Mouse (Mus musculus): ENCODE measurements around the gene Rps25.
"Not testable (repeated sequence)": the region's sequence is repeated elsewhere in the genome, so short reads cannot be mapped to it uniquely, and the experiment has no call there.

The Rps25 gene

DNA sequence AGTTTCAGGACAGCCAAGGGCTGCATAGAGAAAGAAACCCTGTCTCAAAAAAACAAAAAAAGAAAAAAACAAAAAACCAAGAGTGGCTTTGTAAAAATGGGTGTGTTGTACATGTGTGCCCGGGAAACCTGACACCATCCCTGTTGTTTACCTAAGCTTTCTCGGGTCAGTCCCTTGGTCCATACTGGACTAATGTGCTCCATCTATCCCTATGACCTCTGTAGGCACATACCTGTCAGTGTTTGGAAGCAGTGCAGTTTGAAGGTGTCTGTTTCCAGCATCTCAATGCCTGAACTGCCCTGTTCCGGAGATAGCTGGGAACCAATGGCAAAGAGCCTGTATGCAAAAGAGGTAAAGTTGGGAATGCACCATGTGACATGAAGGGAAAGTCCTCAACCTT lies 1.9 kb upstream of the Rps25 start:
- DNase-seq (ENCODE audit: low spot score): no peak

GRCm38 (mm10) chr9:44407752-44408097 lies 786 bp downstream of the Rps25 start:
- no peak for DNase-seq (ENCODE audit: low spot score)

DNA sequence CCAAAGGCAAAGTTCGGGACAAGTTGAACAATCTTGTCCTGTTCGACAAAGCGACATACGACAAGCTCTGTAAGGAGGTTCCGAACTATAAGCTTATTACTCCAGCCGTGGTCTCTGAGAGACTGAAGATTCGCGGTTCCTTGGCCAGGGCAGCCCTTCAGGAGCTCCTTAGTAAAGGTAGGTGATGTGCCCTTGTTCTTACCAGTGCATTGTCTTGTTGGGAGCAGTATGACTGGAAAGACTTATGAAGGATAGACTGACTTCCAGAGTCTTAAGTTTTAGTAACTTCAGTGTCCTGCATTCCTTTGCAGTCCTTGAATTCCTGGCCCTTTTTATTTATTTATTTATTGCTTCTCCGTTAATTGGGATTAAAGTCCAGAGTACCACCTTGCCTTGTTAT lies 1.8 kb downstream of the Rps25 start:
- not testable (repeated sequence) for DNase-seq (ENCODE audit: low spot score)

GRCm38 (mm10) chr9:44410647-44411336 lies 3.9 kb downstream of the Rps25 start:
- DNase-seq (ENCODE audit: low spot score): no peak

- DNase-seq (ENCODE audit: low spot score): no peak
Observed at GRCm38 (mm10) chr9:44411601-44412130, 4.7 kb downstream of the Rps25 start.

DNA sequence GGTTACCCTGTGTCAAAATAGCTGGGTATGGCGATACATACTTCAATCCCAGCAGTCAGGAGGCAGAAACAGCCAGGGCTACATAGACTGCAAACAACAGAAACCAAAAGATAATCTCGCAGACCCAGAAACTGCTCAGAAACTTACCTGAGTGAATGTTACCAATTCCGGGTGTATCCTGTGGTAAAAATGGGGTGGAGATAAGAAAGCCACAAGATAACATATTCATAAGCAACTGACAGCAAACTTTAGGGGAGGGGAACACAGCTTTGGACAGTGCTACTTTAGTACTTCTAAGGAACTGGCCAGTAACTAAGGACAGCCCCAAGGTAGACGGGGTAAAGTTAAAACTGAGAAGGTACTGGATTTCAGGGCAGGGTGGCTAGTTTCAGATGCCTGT lies 5.4 kb downstream of the Rps25 start:
- DNase-seq (ENCODE audit: low spot score): no peak

DNA sequence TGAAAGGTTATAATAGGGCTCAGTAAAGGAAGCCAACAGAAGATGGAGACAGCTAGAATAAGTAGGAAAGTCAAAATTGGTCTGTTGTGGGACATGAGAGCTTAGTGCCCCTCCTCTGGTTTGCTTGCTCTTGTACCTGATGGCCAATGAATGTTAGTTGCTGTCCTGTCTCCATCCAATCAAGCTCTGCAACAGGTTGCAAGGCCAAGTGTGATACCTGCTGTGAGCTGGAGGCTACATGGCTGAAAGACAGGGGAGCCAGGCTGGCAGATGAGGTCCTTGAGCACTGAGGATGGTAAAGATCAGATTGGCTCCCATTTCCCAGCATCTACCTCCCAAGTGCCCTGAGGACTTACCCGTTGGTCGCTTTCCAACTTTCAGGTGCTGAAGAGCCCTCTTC lies 5.8 kb downstream of the Rps25 start:
- no peak for DNase-seq (ENCODE audit: low spot score)

- no peak for DNase-seq (ENCODE audit: low spot score)
Observed at GRCm38 (mm10) chr9:44417156-44417891, 10.4 kb downstream of the Rps25 start.

DNA sequence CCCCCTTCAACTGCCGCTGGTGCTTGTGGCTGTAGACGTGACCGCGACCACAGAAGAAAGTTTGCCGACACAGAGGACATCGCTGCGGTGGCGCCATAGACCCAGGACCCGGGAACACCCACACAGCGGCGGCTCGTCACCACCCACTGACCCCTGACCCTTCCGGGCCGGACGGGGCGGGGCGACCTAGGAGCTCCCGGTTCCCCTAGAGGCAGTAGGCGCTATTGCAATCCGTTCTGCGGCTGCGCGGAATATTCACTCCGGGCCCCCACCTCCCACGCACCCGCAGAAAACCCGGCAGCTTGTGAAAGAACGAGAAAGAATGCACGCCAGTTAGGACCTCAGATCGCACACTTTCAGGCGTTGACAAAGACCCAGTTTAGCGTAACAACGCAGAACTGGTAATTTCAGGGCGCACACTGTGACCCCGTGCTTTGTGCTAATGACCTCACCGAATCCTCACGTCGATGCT lies 11.0 kb downstream of the Rps25 start:
- peak; percentile 95 for DNase-seq (ENCODE audit: low spot score)

DNA sequence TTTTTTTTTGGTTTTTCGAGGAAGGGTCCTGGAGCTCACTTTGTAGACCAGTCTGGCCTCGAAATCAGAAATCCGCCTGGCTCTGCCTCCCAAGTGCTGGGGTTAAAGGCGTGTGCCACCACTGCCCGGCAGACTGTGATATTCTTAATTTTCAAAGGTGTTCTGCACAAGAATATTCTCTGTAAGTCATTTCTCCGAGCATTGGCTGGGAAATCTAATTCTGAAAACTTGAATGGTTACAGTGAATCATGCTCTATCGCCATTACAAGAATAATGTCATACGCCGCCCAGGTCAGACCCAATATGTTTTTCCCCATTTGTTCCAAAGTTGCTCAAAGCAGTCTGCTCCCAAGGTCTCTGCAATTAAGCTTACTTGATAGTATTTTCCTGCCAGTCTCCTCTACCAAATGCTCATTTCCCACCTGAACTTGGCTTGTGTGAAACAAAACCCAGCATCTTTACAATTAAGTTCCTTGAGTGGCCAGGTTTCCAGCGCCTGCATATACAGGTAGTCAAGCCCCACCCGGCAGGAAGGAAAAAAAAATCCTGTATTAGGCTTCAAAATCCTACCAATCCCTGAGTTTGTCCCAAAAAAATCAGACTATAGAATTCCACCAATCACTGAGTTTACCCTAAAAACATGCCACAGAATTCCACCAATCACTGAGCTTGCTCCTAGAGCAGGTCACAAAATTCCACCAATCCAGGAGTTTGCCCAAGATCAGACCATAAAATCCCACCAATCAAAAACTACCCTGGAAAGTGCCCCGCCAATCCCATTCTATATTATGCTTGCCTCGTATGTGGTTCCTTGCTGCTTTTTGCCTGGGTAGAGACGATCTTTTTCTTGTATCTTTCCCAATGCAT lies 11.8 kb downstream of the Rps25 start, which contains the start of gene Ccdc84:
Gene Ccdc84 (minus strand): TSS at position 51 of the 867 bp plus-strand sequence.
- no peak for DNase-seq (ENCODE audit: low spot score)

DNA sequence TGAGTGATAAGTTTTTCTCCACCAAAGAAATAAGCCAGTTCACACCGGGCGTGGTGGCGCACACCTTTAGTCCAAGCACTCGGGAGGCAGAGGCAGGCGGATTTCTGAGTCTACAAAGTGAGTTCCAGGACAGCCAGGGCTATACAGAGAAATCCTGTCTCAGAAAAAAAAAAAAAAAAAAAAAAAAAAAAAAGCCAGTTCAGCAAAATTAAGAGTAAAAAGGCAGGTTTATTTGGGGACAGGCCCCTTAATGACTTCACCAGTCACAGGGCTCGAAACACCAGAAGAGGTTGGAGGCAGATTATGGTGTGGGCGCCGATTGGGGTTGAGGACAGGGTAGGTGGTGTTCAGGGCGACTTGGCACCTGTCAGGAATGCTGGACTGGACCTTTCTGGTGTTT lies 12.8 kb downstream of the Rps25 start:
- DNase-seq (ENCODE audit: low spot score): not testable (repeated sequence)

DNA sequence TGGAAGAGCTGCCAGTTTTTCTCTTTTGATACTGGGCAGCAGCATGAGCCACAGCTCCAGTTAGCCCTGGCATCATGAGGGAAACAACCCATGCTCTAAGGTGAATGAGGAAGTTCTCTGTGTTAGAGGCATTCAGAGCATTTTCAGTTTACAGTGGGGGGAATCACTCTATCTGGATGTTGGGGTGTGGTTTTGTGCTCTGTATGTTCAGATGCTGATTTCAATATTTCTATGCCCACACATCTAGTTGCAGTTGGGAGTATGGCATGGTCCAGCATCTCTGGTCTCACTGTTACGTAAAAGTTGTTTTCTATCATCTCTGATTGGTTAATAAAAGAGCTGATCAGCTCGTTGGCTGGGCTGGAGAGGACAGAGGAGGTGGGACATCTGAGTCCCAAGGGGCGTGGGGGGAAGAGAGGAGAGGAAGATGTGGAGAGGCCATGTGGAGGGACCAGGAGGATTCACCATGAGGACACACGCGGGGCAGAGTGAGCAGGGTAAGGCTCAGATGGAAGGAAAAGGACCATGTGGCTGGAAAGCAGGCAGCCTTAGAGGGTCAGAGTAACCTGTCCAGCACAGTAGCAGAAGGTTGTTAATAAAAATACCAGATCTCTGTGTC lies 13.4 kb downstream of the Rps25 start:
- DNase-seq (ENCODE audit: low spot score): no peak

DNA sequence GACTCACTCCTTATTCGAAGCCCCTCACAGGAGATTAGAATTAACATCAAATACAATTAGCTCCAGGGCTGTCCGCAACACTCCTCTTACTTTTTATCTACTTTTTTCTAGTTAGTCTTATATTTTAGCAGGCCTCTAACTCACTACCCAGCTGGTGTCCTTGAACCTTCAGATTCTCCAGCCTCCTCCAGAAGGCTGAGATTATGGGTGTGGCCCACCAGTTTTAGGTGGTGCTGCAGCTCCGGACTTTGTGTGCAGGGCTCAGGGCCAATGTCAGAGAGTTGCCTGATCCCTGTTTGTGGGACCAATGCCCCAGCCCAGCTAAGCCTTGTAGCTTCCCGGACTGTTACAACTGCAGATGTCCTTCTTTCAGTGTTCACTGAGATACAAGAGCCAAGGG lies 16.6 kb downstream of the Rps25 start:
- no peak for DNase-seq (ENCODE audit: low spot score)

DNA sequence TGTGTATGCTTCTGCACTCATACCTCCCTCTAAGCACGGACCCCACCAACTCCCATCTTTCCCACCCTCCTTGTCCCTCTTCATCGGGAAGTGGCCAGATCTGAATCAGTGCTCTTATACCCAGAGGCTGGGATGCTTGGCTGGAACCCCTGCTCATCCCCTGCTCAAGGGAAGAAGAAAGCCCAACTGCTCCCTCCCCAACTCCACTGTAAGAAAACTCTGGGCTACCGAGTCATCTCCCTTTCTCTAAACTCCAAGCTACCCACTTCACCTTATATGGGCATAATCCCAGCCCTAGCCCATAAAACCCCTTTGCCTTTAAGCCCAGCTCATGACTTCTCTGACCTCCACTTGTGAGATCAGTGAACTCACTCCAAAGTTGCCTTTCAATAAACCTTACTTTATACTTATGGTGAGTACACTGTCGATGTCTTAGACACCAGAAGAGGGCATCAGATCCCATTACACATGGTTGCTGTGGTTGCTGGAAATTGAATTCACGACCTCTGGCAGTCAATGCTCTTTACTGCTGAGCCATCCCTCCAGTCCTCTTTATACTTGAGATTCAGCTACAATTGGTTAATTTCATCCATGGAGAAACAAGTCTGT lies 25.7 kb downstream of the Rps25 start:
- no peak for DNase-seq (ENCODE audit: low spot score)

DNA sequence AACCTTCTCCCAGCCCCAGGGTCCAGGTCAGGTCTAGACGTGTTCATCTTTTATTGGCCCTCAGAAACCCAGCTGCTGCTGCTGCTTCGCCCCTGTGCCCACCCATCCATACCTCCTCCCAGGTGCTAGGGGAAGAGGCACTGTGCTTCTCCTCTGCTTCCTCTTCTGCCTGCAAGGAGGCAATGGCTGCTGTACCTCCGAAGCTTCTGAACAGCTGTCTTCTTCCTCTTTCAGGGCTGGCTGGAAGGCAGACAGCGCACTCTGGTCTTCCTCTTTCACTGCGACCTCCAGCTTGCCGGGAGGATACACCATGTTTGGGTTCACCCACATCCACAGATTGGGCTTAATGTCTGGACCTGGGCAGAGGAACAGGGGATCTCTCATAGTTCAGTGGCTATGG lies 28.8 kb downstream of the Rps25 start:
- DNase-seq (ENCODE audit: low spot score): no peak

GRCm38 (mm10) chr9:44440961-44441360 lies 34.0 kb downstream of the Rps25 start, which contains the start of gene Foxr1:
Foxr1 (minus strand) TSS chr9:44441136.
- no peak for DNase-seq (ENCODE audit: low spot score)

DNA sequence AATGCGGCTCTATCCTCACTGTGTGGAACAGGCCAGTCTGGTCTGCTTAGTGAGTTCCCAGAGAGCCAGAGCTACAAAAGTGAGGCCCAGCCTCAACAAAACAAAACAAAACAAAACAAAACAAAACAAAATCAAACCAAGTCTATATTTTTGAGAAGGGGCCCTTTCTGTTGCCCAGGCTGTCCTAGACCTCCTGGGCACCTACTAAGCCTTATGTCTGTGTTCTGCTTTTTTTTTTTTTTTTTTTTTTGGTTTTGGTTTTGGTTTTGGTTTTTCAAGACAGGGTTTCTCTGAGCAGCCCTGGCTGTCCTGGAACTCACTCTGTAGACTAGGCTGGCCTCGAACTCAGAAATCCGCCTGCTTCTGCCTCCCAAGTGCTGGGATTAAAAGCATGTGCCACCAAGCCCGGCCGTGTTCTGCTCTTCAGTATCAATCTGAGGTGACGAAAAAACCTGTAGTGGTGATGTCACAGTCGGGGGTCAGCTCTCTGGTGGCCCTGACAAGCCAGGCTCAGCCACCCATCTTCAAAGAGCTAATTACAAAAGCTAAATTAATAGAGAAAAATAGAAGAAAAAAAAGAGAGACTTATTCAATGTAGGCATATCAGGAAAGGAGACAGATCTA lies 37.6 kb downstream of the Rps25 start:
- not testable (repeated sequence) for DNase-seq (ENCODE audit: low spot score)

DNA sequence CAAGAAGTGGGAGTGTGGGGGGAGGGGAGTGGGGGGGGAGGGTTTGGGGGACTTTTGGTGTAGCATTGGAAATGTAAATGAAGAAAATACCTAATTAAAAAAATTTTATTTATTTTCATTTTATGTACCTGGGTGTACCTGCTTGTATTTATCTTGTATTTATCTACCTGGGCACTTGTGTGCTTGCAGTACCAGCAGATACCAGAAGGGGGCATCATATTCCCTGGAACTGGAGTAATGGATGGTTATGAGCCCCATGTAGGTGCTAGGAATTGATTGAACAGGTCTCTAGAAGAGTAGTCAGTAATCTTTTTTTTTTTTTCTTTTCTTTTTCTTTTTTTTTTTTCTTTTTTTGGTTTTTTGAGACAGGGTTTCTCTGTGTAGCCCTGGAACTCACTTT lies 43.4 kb downstream of the Rps25 start:
- DNase-seq (ENCODE audit: low spot score): no peak

- peak; percentile 78 for DNase-seq (ENCODE audit: low spot score)
Observed at GRCm38 (mm10) chr9:44454132-44454890, 47.4 kb downstream of the Rps25 start.

DNA sequence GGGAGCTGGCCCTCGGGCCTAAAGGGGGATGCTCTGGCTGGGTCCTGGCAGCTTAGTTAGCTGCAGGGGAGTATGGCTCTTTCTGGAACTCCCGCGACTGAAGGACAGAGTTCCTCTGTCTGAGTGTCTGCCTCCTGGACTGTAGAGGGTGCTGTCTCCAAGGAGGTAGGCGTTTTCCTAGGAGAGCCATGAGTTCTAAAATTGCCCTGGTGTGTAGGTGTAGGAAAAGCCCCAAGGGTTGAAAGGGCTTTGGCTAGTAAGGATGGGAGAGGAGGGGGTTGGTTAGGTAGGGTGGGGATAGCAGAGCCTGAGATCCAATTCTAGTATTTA lies 47.9 kb downstream of the Rps25 start, which contains the start of gene Upk2:
Gene Upk2 (minus strand): TSS at position 86 of the 330 bp plus-strand sequence.
- no peak for DNase-seq (ENCODE audit: low spot score)

Measured in ovary, postnatal 36 days (tissue).